Mouse (Mus musculus) kidney, adult 8-10 months (tissue): ENCODE data around the gene Dohh.

Source experiments
- DNase-seq, 2 experiments: peaks; one replicate each; pipeline ENCODE4 v3.0.0; 2022

Dohh gene

DNA sequence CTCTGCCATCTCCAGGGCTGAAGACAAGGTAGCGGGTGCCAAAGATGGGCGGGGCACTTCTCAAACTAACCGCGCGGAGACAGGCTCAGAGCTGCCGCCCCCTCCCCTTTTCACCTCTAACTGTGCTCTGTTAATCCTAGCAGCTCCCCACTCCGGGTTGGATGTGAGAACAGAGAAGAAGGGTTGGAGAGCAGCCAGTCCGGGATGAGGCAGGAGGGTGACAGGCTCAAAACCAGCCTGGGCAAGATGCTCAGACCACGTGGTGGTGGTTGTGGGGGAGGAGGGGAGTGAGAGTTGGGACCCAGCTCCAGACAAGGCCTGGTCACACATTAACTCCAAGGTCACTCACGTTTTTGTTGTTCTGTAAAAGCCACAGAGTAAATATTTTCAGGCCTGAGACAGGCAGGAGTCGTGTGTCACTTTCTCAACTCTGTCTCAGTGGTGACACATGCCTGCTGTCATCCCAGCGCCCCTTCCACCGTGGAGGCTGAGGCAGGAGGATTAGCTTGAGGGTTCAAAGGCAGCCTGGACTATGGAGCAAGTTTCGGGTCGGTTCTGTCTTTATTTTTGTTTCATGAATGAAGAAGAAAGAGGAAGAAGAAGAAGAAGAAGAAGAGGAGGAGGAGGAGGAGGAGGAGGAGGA, 47.4 kb downstream of the Dohh start:
- peak; percentile 90 to 95 for DNase-seq

DNA sequence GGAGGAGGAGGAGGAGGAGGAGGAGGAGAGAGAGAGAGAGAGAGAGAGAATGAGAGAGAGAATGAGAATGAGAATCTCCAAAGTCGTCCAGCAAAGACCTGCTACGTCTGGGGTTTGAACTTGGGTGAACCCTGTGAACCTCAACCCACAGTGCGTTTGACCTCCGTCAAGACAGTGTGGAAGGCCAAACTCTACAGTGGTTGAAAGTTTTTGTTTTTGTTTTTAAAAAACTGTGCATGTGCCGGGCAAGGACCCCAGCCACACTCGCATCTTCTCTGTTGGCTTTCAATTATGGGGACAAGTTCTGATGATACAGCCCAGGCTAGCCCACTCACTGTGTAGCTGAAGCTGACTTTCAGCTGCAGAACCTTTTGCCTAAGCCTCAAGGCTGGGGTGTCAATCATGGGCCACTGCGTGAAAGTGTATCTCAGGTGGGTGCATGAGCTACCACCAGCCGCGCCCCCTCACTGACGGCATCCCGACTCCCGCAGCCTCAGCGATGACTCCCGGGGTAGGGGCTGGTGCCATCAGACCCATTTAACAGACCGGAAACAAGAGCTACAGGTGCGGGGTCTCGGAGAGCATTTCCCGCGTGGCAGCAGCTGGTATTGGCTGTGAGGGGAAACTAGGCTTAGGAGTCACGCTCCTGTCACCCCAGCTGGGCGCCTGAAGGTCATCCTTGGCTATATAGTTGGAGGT, 48.1 kb downstream of the Dohh start:
- DNase-seq, result peak in 1 of 2 experiments; percentile 54

DNA sequence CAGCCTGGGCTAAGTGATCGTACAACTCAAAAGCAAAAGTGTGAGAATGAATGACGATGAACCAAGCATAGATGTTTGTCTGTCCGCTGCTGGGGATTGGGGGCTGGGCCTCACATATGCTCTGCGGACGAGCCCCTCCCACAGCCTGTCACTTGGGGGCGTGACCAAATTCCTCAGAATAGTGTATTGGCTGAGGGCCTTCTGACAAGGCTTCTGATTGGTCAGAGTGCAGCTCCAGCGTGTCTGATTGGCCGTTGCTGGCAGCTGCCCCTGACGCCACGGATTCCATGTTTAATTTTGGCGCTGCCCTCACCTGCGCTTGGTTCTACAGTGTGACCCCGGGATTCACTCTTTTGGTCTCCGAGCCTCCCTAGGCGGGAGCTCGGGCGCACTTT, 48.6 kb downstream of the Dohh start:
- DNase-seq, result peak; percentile 96 to 98

DNA sequence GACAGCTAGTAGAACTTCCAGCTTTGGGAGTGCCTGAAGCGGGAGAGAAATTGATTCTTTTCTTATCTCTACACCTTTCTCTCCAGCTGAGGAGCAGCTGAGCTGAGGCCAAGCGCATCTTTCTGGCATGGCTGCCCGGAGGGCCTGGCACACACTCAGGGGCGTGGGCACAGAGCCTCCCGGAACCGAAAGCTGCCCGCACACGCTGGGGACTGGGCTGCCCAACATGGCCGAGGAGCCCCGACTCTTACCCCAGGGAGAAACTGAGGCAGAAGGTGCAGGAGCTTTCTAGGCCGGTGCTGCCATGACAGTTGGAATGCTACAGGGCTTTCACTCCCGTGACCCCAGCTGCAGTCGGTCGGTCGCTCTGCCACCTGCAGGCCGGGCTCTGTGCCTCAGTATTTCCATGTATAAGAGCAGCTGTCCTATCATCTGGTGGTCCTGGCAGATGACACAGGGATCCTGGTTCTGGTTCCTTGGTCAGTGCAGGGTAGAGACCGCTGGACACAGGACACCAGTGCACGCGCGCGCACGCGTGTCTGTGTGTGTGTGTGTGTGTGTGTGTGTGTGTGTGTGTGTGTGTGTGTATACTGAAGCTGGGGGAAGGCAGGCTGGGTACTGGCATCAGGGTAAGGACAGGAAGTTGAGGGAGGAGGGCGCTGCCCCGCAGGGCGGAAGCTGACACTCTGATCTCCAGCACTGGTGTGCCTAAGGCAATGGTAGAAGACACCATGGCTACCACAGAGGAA, 49.5 kb downstream of the Dohh start:
- peak in 1 of 2 experiments; percentile 44 for DNase-seq

GRCm38 (mm10) chr10:81434361-81435263, 50.4 kb downstream of the Dohh start:
- DNase-seq, result no peak

DNA sequence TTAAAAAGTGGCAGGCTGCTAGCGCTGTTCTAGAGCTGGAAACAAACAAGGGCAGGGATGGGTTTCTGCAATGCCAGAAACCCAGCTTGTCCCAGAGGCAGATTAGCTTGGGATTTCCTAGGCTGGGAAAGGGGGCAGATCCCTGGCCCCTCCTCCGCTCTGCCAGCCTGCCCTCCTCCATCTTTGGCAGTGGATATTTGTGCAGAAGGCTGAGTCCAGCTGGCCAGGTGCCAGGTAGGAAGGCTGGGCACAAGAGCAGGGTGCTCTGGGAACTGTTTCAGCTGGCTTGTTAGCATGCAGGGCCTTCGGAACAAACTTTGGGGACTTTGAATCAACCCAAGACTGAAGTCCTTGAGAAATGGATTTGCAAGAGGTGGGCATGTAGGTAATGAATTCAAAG, 51.2 kb downstream of the Dohh start:
- peak; percentile 93 for DNase-seq
